Mouse (Mus musculus) small intestine, adult 2 months (tissue): ENCODE data around the gene Cachd1.

Source experiments
- CTCF ChIP-seq: fragments of 200-500 bp; IDR thresholded peaks from 2 replicates; pipeline ENCODE4 v1.5.1; 2012; ENCODE audit warnings: low read depth, mild to moderate bottlenecking, control low read depth, inconsistent platforms, low read length, moderate library complexity, mixed read lengths; ENCODE audit not compliant: insufficient replicate concordance, insufficient read length; ENCODE audit errors: extremely low read depth
- POLR2A ChIP-seq: fragments of 200-500 bp; IDR thresholded peaks from 2 replicates; pipeline ENCODE4 v1.6.1; 2012; ENCODE audit warnings: low read depth, mild to moderate bottlenecking, control low read depth, inconsistent platforms, low read length, moderate library complexity

DNA sequence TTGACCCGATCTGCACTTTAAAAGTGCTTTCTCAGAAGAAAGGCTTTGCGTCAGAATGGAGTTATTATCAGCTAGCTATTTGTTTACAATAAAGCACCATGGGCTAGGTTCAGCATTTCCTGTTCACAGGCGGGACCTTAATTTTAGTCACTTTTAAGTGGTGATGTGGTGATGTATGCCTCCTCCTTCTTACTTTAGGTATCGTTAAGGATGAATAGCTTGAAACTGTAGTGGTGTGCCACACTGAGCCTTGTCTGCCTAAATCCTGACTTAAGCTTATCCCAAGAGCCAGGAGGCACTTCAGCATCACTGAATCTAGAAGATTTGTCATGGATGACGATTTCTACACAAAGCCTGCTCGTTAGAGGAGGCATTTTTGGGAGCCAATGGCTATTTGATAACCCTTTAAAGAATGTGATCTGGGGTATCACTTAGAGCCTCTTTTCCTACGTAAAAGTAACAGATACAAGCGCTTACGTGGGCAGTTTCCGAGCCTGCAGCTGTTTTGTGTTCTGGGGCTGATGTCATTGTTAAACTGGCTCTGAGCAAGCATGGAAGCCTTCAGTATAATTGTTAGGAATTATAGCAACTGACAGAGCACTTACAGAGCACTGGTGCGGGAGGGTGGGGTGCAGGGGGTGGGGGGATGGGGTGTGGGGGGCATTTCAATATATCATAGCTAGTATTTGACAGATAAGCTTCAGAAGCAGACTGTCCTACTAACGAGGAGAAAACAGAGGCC lies 89.7 kb downstream of the Cachd1 start:
- no peak for TF ChIP-seq POLR2A
- TF ChIP-seq CTCF = no peak
